Mouse (Mus musculus) ES-Bruce4 (cell line): ENCODE results near the gene Ttc39d. TPM values are rescaled to one million over a fixed set of nuclear protein-coding genes. Genes with fewer than 3 reads are reported as not detected.
"Not testable (repeated sequence)": the region's sequence is repeated elsewhere in the genome, so short reads cannot be mapped to it uniquely, and the experiment has no call there.

Experiments used
- H3K27ac ChIP-seq: 2 replicates; pipeline ENCODE4 v1.5.1; 2012; ENCODE audit warnings: low read length, inconsistent platforms; ENCODE audit not compliant: insufficient read depth
- H3K27me3 ChIP-seq: 2 replicates; pipeline ENCODE4 v1.6.1; 2012; ENCODE audit warnings: mild to moderate bottlenecking, low read length, inconsistent platforms; ENCODE audit not compliant: control insufficient read depth, poor library complexity, insufficient read depth, severe bottlenecking
- H3K36me3 ChIP-seq: 2 replicates; pipeline ENCODE4 v1.6.1; 2012; ENCODE audit warnings: inconsistent platforms, mild to moderate bottlenecking, low read length, moderate library complexity; ENCODE audit not compliant: control insufficient read depth, poor library complexity, insufficient read depth, severe bottlenecking
- H3K4me1 ChIP-seq: one replicate; pipeline ENCODE4 v1.8.1; 2011; ENCODE audit warnings: low read length; ENCODE audit not compliant: control insufficient read depth, insufficient read depth
- H3K4me3 ChIP-seq: 2 replicates; pipeline ENCODE4 v1.5.1; 2011; ENCODE audit warnings: low read depth, mild to moderate bottlenecking, low read length
- H3K9ac ChIP-seq: 2 replicates; pipeline ENCODE4 v1.6.1; 2012; ENCODE audit warnings: low read depth, mild to moderate bottlenecking, inconsistent platforms; ENCODE audit not compliant: poor library complexity, severe bottlenecking
- H3K9me3 ChIP-seq: replicated peaks from 2 replicates; pipeline ENCODE4 v1.6.1; 2012; ENCODE audit warnings: mild to moderate bottlenecking, low read length, inconsistent platforms; ENCODE audit not compliant: control insufficient read depth, poor library complexity, insufficient read depth, severe bottlenecking
- CTCF ChIP-seq: IDR thresholded peaks from one replicate; pipeline ENCODE4 v1.8.1; 2011; ENCODE audit warnings: low read depth, low read length
- EP300 ChIP-seq: IDR thresholded peaks from 2 replicates; pipeline ENCODE4 v1.6.1; 2011; ENCODE audit warnings: low read depth, low read length; ENCODE audit not compliant: insufficient read depth
- POLR2A ChIP-seq: IDR thresholded peaks from one replicate; pipeline ENCODE4 v1.8.1; 2011; ENCODE audit warnings: low read length; ENCODE audit not compliant: insufficient read depth
- polyA plus RNA-seq: library from polyadenylated mRNA; stranded (reverse); fragments of >200 nt; gene quantifications from 2 replicates; pipeline ENCODE4 v1.2.4, GENCODE M21; 2011; ENCODE audit warnings: low read depth; ENCODE audit not compliant: missing spikeins, insufficient read depth, insufficient read length

Gene Ttc39d
- polyA plus RNA-seq, 1 experiment = not detected

DNA sequence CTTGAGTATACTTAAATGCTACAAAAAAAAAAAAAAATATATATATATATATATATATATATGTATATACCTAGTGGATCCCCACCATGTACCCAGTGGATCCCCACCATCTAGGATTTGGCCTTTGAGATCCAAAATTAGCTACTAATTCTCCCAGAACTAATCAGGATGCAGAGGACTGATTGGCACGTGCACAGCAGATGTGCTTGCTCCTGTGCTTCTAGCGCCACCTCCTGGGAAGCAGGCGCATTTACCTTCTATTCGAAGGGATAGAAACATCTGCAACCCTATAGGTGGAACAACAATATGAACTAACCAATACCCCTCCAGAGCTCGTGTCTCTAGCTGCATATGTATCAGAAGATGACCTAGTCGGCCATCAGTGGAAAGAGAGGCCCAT lies 27.3 kb upstream of the Ttc39d start:
- no peaks in the 10 kb centered on the region for H3K9me3 ChIP-seq
- no peaks in the 10 kb centered on the region for H3K36me3 ChIP-seq
- no peak overlapping the region for H3K27ac ChIP-seq
- no peaks in the 10 kb centered on the region for H3K4me1 ChIP-seq
- H3K27me3 ChIP-seq = no peaks in the 10 kb centered on the region
- no peak for TF ChIP-seq POLR2A
- peak; percentile 96 for TF ChIP-seq CTCF
- TF ChIP-seq EP300 = 0 out of 2 replicates have a peak, but pooled peaks have one; percentile 45
- H3K9ac ChIP-seq = no peak overlapping the region
- no peak overlapping the region for H3K4me3 ChIP-seq

GRCm38 (mm10) chr17:80180468-80180867 lies 26.8 kb upstream of the Ttc39d start:
- no peaks in the 10 kb centered on the region for H3K9me3 ChIP-seq
- no peaks in the 10 kb centered on the region for H3K27me3 ChIP-seq
- H3K4me3 ChIP-seq = no peak overlapping the region
- no peak overlapping the region for H3K9ac ChIP-seq
- no peaks in the 10 kb centered on the region for H3K4me1 ChIP-seq
- no peak overlapping the region for H3K27ac ChIP-seq
- TF ChIP-seq CTCF (no peak), POLR2A (no peak), EP300 (no peak)
- no peaks in the 10 kb centered on the region for H3K36me3 ChIP-seq

DNA sequence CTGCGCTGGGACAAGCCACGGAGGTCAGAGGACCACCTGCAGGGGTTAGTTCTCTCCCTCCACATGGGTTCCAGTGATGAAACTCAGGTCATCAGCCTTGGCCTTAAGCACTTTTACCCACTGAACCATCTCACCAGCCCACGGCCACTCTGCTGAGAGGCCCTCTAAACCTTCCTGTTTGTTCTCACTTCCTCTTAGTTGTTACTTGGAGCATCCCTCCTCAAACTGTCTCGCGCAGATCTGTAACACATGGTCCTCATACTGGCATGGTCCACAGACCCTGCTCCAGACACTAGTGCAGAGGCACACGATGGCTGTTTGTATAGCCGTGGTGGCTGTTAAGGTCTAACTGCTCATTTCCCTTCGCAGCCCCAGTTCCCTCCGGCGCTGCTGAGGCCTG lies 23.6 kb upstream of the Ttc39d start:
- no peak overlapping the region for H3K4me3 ChIP-seq
- H3K27ac ChIP-seq = no peak overlapping the region
- TF ChIP-seq POLR2A (no peak), CTCF (no peak), EP300 (no peak)
- H3K9ac ChIP-seq = no peak overlapping the region
- no peaks in the 10 kb centered on the region for H3K9me3 ChIP-seq
- H3K27me3 ChIP-seq = no peaks in the 10 kb centered on the region
- no peaks in the 10 kb centered on the region for H3K4me1 ChIP-seq
- H3K36me3 ChIP-seq = no peaks in the 10 kb centered on the region

- H3K9me3 ChIP-seq = no peaks in the 10 kb centered on the region
- H3K27me3 ChIP-seq = no peaks in the 10 kb centered on the region
- H3K4me3 ChIP-seq = no peak overlapping the region
- peaks cover 5% of the 10 kb centered on the region for H3K36me3 ChIP-seq
- TF ChIP-seq CTCF = no peak
- no peak for TF ChIP-seq POLR2A
- TF ChIP-seq EP300 = no peak
- no peak overlapping the region for H3K27ac ChIP-seq
- no peaks in the 10 kb centered on the region for H3K4me1 ChIP-seq
- no peak overlapping the region for H3K9ac ChIP-seq
These were observed 14.2 kb upstream of the Ttc39d start for GRCm38 (mm10) chr17:80193075-80193474.

DNA sequence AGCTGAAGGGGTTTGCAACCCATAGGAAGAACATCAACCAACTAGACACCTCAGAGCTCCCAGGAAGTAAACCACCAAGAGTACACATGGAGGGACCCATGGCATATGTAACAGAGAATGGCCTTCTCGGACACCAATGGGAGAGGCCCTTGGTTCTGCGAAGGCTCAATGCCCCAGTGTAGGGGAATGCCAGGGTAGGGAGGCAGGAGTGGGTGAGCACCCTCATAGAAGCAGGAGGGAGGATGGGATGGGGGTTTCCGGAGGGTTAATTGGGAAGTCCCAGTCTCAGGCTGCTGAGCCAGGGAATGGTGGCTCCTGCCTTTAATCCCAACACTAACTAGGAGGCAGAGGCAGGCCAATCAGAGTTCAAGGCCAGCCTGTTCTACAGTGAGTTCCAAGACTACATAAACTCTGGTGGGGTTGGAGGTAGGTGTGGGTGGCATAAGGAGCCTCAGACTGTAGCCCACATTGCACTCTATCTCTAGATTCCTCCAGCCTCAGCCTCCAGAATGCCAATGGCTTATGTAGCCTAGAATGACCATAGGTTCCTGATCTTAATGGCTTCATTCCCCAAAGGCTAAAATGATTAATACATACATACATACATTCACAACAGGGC lies 8.0 kb upstream of the Ttc39d start:
- no peak for TF ChIP-seq POLR2A
- TF ChIP-seq EP300 = no peak
- no peak for TF ChIP-seq CTCF
- Histone ChIP-seq H3K27ac (no peak overlapping the region), H3K36me3 (peaks cover 43% of the 10 kb centered on the region)

DNA sequence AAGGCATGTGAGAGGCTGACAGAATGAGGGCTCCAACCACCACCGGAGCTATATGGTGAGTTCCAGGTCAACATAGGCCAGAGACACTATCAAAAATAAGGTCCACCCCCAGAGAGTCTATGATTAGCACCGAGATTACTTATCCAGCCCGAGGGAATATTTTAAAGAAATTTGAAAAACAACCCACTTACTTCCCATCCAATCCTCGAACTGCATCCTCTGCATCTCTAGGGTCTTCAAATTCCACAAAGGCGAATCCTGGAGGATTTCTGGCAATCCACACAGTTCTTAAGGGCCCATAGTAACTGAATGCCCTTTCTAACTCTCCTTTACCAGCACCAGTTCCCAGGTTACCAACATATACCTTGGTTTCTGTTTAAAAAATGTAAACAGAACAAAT lies 1.6 kb upstream of the Ttc39d start:
- Histone ChIP-seq H3K27ac (no peak overlapping the region), H3K4me1 (no peaks in the 10 kb centered on the region), H3K9me3 (no peaks in the 10 kb centered on the region), H3K4me3 (peak overlapping the region; percentile 96), H3K9ac (peak overlapping the region; percentile 90), H3K36me3 (peaks cover 51% of the 10 kb centered on the region), H3K27me3 (no peaks in the 10 kb centered on the region)
- TF ChIP-seq CTCF = no peak
- TF ChIP-seq POLR2A = no peak
- no peak for TF ChIP-seq EP300

More for the DNA sequence above, 8.0 kb upstream of the Ttc39d start:
- no peaks in the 10 kb centered on the region for H3K27me3 ChIP-seq
- H3K9me3 ChIP-seq = no peaks in the 10 kb centered on the region
- H3K9ac ChIP-seq = no peak overlapping the region
- no peak overlapping the region for H3K4me3 ChIP-seq
- H3K4me1 ChIP-seq = no peaks in the 10 kb centered on the region

DNA sequence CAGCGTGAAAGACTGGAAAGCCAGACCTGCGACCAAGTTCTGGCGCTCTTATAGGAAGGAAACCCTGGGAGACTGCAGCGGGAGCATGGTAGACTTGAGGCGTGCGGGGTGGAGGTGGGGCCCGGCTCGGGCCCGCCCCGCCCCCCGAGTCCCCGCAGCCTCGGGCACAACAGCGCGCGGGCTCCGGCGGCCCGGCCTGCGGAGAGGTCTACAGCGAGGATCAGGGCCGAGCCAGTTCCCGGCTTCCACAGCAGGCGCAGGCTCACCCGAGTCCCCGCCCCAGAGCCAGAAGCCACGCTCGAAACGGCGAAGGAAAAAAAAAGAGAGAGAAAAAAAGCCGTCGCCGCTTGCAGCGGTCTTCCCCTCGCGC lies 974 bp upstream of the Ttc39d start:
- H3K9me3 ChIP-seq = no peaks in the 10 kb centered on the region
- 0 out of 2 replicates have a peak overlapping the region, but pooled peaks have one; percentile 32 for H3K27ac ChIP-seq
- no peak for TF ChIP-seq CTCF
- TF ChIP-seq POLR2A = no peak
- TF ChIP-seq EP300 = no peak
- no peaks in the 10 kb centered on the region for H3K4me1 ChIP-seq
- peaks cover 47% of the 10 kb centered on the region for H3K36me3 ChIP-seq
- peak overlapping the region; percentile 90 for H3K9ac ChIP-seq
- H3K4me3 ChIP-seq = peak overlapping the region; percentile 96
- H3K27me3 ChIP-seq = no peaks in the 10 kb centered on the region

GRCm38 (mm10) chr17:80213998-80214397 lies 6.7 kb downstream of the Ttc39d start:
- not testable (repeated sequence) for H3K4me3 ChIP-seq

More at GRCm38 (mm10) chr17:80213998-80214397, 6.7 kb downstream of the Ttc39d start:
- H3K36me3 ChIP-seq, H3K4me1 ChIP-seq, H3K27me3 ChIP-seq, H3K9me3 ChIP-seq, H3K9ac ChIP-seq, H3K27ac ChIP-seq: not testable (repeated sequence)
